In the genomic region with DNA sequence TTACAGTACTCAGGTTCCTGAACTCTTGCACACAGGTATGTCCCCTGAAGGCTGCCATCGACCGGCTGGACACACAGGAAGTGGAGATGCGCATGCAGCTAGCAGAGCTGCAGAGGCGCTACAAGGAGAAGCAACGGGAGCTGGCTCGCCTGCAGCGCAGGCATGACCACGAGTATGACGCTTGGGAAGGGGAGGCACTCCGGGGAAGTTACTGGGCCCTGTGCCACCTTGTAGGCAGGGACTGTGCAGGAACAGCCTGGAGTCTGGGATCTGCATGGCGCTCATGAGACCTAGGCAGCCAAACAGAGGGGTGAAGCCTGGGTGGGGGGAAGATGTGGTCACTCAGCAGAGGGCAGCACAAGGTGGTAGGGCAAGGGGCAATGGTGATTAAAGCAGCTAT, we compare ENCODE assay signal across 9 mouse cellular contexts. TPM values are rescaled to one million over a fixed set of nuclear protein-coding genes. Genes with fewer than 3 reads are reported as not detected.
DNase-seq lines count a peak whose midpoint lies in the region; ATAC-seq and TF ChIP-seq lines count a peak whose summit lies in the region.
"Had no signal": no experiment of that assay in that cellular context is flagged by ENCODE, and none has a peak within 500 bp of the region (broad histone marks: within the 10 kb centered on the region; RNA-seq: fewer than 3 reads in every experiment).

No protein-coding gene starts in this region.

- no peak for TF ChIP-seq CTCF in lung, adult 2 months (IDR thresholded peaks at IDR 0.05; ENCODE audit: insufficient read depth, low read length)

- no peak for TF ChIP-seq POLR2A in lung, adult 2 months (IDR thresholded peaks at IDR 0.05; ENCODE audit: borderline replicate concordance, extremely low read depth, low read depth, low read length)

- no peaks in the 10 kb centered on the region for H3K9me3 ChIP-seq in forebrain, embryonic 15.5 days
- H3K9me3 ChIP-seq: neural tube, embryonic 12.5 days had no signal

- H3K9ac ChIP-seq in forebrain, embryonic 15.5 days (replicated peaks), result no peak overlapping the region

- WGBS in forebrain, embryonic 15.5 days, result 79% methylated on average over 11 of the region's 11 CpGs
- 47% methylated on average over 11 of the region's 11 CpGs for WGBS in lung, adult 2 months

- no peaks in the 10 kb centered on the region for H3K27me3 ChIP-seq in forebrain, embryonic 15.5 days

- H3K4me2 ChIP-seq in forebrain, embryonic 15.5 days (replicated peaks), result no peak overlapping the region

- peaks cover 70% of the 10 kb centered on the region for H3K36me3 ChIP-seq in forebrain, embryonic 15.5 days

- H3K4me1 ChIP-seq in forebrain, embryonic 15.5 days, result peaks cover 25% of the 10 kb centered on the region
- peaks cover 3% of the 10 kb centered on the region; the same call in 1 of the 2 replicates for H3K4me1 ChIP-seq in lung, adult 2 months (ENCODE audit: control insufficient read depth, insufficient read depth, low read length)

- H3K4me3 ChIP-seq in forebrain, embryonic 15.5 days, result no peak overlapping the region
- H3K4me3 ChIP-seq in lung, adult 2 months (replicated peaks; ENCODE audit: extremely low read depth, low read depth, low read length), result no peak overlapping the region
- H3K4me3 ChIP-seq: neural tube, embryonic 12.5 days had no signal

- peak; percentile 70 to 72 for DNase-seq in heart, postnatal 10 days
- no peak for DNase-seq in heart, postnatal 25 days (ENCODE audit: low spot score)
- peak; percentile 62 for DNase-seq in MN1 (ENCODE audit: low spot score)
- peak; percentile 31 for DNase-seq in lung, adult 2 months
- DNase-seq in natural killer cell, adult 2 months (ENCODE audit: low spot score in 2 of 2), result no peak
- DNase-seq in B cell, adult 2 months, result no peak
- DNase-seq in gastrocnemius, adult 8-10 months (ENCODE audit: low spot score in 2 of 2), result no peak

- 0 out of 2 replicates have a peak, but pooled peaks have one; percentile 18 for ATAC-seq in forebrain, embryonic 15.5 days (replicated peaks)

- H3K27ac ChIP-seq in forebrain, embryonic 15.5 days (replicated peaks), result 0 out of 2 replicates have a peak overlapping the region, but pooled peaks have one; percentile 78

- intact Hi-C loops in heart, postnatal 10 days (cut with DNase I), result no loop called here
- intact Hi-C loops in heart, postnatal 25 days (cut with DNase I), result no loop called here

RNA-seq across cellular contexts. Expression of a gene that starts 46.6 kb away (rescaled TPM):
- total RNA-seq in heart, postnatal 10 days (2021), result 10 to 100 TPM in 1 of 2 experiments, 1 to 10 TPM in 1; 8.8 to 14.1 TPM
- 1 to 10 TPM; 7.8 to 8.3 TPM for total RNA-seq in heart, postnatal 25 days (2021)
- polyA plus RNA-seq in forebrain, embryonic 15.5 days (2015; fragmentation: Nextera tagmentation; extraction: Ambion mirVana), result 15.4 and 16.1 TPM in 2 replicates
- 10.8 and 12.4 TPM in 2 replicates for polyA plus RNA-seq in lung, adult 2 months (2012; rRNA removed)
- total RNA-seq in gastrocnemius, adult 8-10 months (2022), result 1 to 10 TPM; 3.6 to 5.8 (median 4.7) TPM

Comparison
In these comparisons a context has a peak if more than half of its experiments do, and no peak if none do; other contexts are left out.
1. DNase-seq: peak in heart, postnatal 10 days (2 of 2), MN1 (single experiment) and lung, adult 2 months (single experiment); none in heart, postnatal 25 days (single experiment), natural killer cell, adult 2 months (0 of 2), B cell, adult 2 months (0 of 2) and gastrocnemius, adult 8-10 months (0 of 2).